Mouse (Mus musculus) G1E (cell line): ENCODE data around the gene Jmy.

Experiments used
- CTCF ChIP-seq: IDR thresholded peaks from 2 replicates; pipeline ENCODE4 v1.5.1; 2012; ENCODE audit warnings: low read depth, low read length, inconsistent platforms, mixed read lengths
- GATA1 ChIP-seq: IDR thresholded peaks from 2 replicates; pipeline ENCODE4 v1.6.1; 2012; ENCODE audit warnings: borderline replicate concordance, low read length, inconsistent platforms, mixed read lengths
- POLR2AphosphoS5 ChIP-seq: IDR thresholded peaks from 2 replicates; pipeline ENCODE4 v1.6.1; 2012; ENCODE audit warnings: low read depth, low read length, inconsistent platforms; ENCODE audit not compliant: insufficient replicate concordance

- TF ChIP-seq CTCF: no peak
- no peak for TF ChIP-seq GATA1
- no peak for TF ChIP-seq POLR2AphosphoS5
Observed at GRCm38 (mm10) chr13:93478344-93478743, 21.3 kb downstream of the Jmy start.
